Mouse (Mus musculus) myocyte (in vitro differentiated cells): Measurements from ENCODE around the gene Ttc41. TPM values are rescaled to one million over a fixed set of nuclear protein-coding genes. Genes with fewer than 3 reads are reported as not detected.
A peak's percentile ranks its signal among the peaks of the same experiment; 100 is the strongest.

Experiments used
- H3K27me3 ChIP-seq: one replicate; pipeline ENCODE4 v1.6.1; 2011; ENCODE audit not compliant: control insufficient read depth, insufficient read depth, insufficient read length
- H3K36me3 ChIP-seq: one replicate; pipeline ENCODE4 v1.6.1; 2011; ENCODE audit not compliant: control insufficient read depth, insufficient read depth
- H3K4me2 ChIP-seq: one replicate; pipeline ENCODE4 v1.6.1; 2011; ENCODE audit warnings: low read depth, control low read depth
- H3K4me3 ChIP-seq: one replicate; pipeline ENCODE4 v1.5.1; 2011; ENCODE audit warnings: mild to moderate bottlenecking, control low read depth, moderate library complexity
- H3K79me2 ChIP-seq: one replicate; pipeline ENCODE4 v1.6.1; 2011; ENCODE audit not compliant: control insufficient read depth, insufficient read depth
- H3ac ChIP-seq: one replicate; pipeline ENCODE4 v1.6.1; 2011; ENCODE audit not compliant: control insufficient read depth, insufficient read length
- CEBPB ChIP-seq: IDR thresholded peaks from 2 replicates; pipeline ENCODE4 v1.6.1; 2011; ENCODE audit warnings: mild to moderate bottlenecking, moderate library complexity; ENCODE audit not compliant: poor library complexity, insufficient read depth, severe bottlenecking
- E2F4 ChIP-seq: IDR thresholded peaks from one replicate; pipeline ENCODE4 v1.6.1; 2011; ENCODE audit warnings: mild to moderate bottlenecking, control low read depth, moderate library complexity; ENCODE audit not compliant: insufficient read depth
- MAX ChIP-seq: IDR thresholded peaks from one replicate; pipeline ENCODE4 v1.6.1; 2011; ENCODE audit warnings: low read depth, mild to moderate bottlenecking, control low read depth
- MYOD1 ChIP-seq, 3 experiments: IDR thresholded peaks; one replicate each; pipeline ENCODE4 v1.6.1; 2011; ENCODE audit warnings: control low read depth in 2 of 3, low read depth in 2 of 3, mild to moderate bottlenecking in 2 of 3, moderate library complexity in 1 of 3; ENCODE audit not compliant: insufficient read length in 2 of 3, control insufficient read depth in 1 of 3
- MYOG ChIP-seq, 3 experiments: IDR thresholded peaks; one replicate each; pipeline ENCODE4 v1.6.1; 2011; ENCODE audit warnings: control low read depth in 2 of 3, low read depth in 2 of 3, mild to moderate bottlenecking in 2 of 3; ENCODE audit not compliant: insufficient read length in 2 of 3, control insufficient read depth in 1 of 3, insufficient read depth in 1 of 3
- POLR2A ChIP-seq: IDR thresholded peaks from one replicate; pipeline ENCODE4 v1.6.1; 2011; ENCODE audit warnings: low read depth, mild to moderate bottlenecking, control low read depth, moderate library complexity; ENCODE audit not compliant: insufficient read length
- POLR2AphosphoS2 ChIP-seq: IDR thresholded peaks from one replicate; pipeline ENCODE4 v1.6.1; 2011; ENCODE audit warnings: low read depth, control low read depth; ENCODE audit not compliant: insufficient read length
- REST ChIP-seq: IDR thresholded peaks from one replicate; pipeline ENCODE4 v1.6.1; 2011; ENCODE audit warnings: mild to moderate bottlenecking, control low read depth, moderate library complexity; ENCODE audit not compliant: insufficient read depth, insufficient read length
- SRF ChIP-seq: IDR thresholded peaks from one replicate; pipeline ENCODE4 v1.6.1; 2011; ENCODE audit warnings: low read depth; ENCODE audit not compliant: control insufficient read depth, insufficient read length
- TCF12 ChIP-seq: IDR thresholded peaks from one replicate; pipeline ENCODE4 v1.6.1; 2011; ENCODE audit warnings: mild to moderate bottlenecking, control low read depth; ENCODE audit not compliant: poor library complexity, insufficient read depth, severe bottlenecking
- TCF3 ChIP-seq: IDR thresholded peaks from one replicate; pipeline ENCODE4 v1.6.1; 2011; ENCODE audit warnings: low read depth, control low read depth; ENCODE audit not compliant: insufficient read length
- USF1 ChIP-seq: IDR thresholded peaks from one replicate; pipeline ENCODE4 v1.6.1; 2011; ENCODE audit warnings: low read depth, mild to moderate bottlenecking, control low read depth, moderate library complexity
- polyA plus RNA-seq: library from polyadenylated mRNA; unstranded; fragments of >200 nt; fragmentation: generic; extraction: Trizol; gene quantifications from one replicate; pipeline ENCODE4 v1.2.1, GENCODE M21; 2012; ENCODE audit warnings: missing spikeins

Gene Ttc41
- polyA plus RNA-seq, 1 experiment: 0.40 TPM

DNA sequence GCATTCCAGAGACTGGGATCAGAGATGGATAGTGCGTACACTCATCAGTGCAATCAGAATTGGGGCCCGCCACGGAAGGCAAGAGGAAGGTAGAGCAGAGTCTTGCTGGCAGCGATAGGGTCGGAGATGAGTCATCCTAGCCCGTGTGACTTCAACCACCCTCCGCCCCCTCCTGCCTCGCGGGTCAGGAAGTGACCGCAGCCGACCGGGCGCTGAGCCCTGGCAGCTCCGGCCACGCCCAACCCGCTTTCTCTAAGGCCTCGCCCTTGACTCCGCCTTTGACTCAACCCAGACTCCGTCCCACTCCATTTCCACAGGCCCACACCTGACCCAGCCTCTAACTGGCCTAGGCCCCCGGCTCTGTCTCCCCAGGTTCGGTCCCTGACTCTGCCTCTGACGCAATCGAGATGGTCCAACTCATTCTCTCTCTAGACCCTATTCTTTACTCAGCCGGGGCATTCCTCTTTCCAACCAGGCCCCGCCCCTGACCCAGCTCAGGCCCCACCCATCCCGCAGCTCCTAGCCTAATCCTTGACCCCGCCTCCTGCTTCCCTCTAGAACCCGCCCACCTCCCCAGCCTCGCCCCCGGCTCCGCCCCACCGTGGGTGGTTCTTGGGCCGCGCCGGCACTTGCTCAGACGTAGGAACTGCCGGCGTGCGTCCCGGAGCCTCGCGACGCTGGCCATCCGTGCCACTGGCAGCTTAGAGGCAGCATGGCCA, 72.9 kb downstream of the Ttc41 start, which contains the start of gene Nt5dc3:
Gene Nt5dc3, plus strand, starts transcription at position 608 of the 719 bp plus-strand sequence.
- H3K4me3 ChIP-seq: peak within 1 kb of the TSS; percentile 77
- peaks cover 44% of the 10 kb centered on the region for H3K79me2 ChIP-seq
- TF ChIP-seq MYOG (IDR thresholded peaks at IDR 0.05; ENCODE audit: control insufficient read depth in 1 of 3, insufficient read depth in 1 of 3, insufficient read length in 2 of 3, low read depth in 2 of 3) (peak in 1 of 3 experiments; percentile 54), USF1 (no peak), SRF (peak; percentile 75), POLR2A (peak; percentile 97), MYOD1 (IDR thresholded peaks at IDR 0.05; ENCODE audit: control insufficient read depth in 1 of 3, insufficient read length in 2 of 3, low read depth in 2 of 3) (peak in 1 of 3 experiments; percentile 56), E2F4 (no peak), TCF12 (no peak), TCF3 (no peak), MAX (no peak), REST (peak; percentile 37), POLR2AphosphoS2 (peak; percentile 99), CEBPB (peak; percentile 32; the same call in 1 of the 2 replicates)
- peak within 1 kb of the TSS; percentile 90 for H3K4me2 ChIP-seq
- no peaks in the 10 kb centered on the region for H3K36me3 ChIP-seq
- no peaks in the 10 kb centered on the region for H3K27me3 ChIP-seq
- peak within 1 kb of the TSS; percentile 42 for H3ac ChIP-seq

DNA sequence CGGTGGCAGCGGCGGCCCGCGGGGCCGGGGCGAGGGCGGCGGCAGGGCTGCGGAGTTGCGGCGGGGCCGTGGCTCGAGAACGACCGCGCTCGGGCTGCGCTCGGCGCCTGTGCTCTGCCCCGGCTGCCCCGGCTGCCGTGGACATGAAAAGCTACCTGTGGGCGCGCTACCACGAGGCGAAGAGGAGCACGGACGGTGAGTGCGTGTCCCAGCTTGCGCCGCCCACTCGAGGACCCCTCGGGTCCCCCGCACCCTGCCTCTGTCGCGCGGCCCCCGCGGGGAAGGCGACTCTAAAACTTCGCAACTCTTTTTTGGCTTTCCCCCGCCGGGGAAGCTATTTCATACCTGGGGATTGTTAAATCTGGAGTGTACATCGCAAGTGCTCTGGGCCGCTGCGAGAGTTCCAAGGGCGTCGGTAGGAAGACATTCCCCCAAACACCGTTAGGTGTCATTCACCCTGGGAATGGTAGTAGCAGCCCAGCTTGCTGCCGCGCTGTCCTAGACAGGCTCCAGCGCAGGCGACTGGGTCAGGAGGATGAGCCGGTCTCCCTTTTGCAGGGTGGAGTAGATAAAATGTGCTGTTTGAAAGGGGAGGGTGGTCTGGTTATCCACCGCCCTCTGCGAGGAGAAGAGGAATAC, 73.6 kb downstream of the Ttc41 start:
- no peaks in the 10 kb centered on the region for H3K27me3 ChIP-seq
- H3K79me2 ChIP-seq: peaks cover 50% of the 10 kb centered on the region
- H3K4me3 ChIP-seq: peak overlapping the region; percentile 77
- H3K36me3 ChIP-seq: no peaks in the 10 kb centered on the region
- TF ChIP-seq TCF3 (peak; percentile 44), MYOG (IDR thresholded peaks at IDR 0.05; ENCODE audit: control insufficient read depth in 1 of 3, insufficient read depth in 1 of 3, insufficient read length in 2 of 3, low read depth in 2 of 3) (no peak)
- peak overlapping the region; percentile 42 for H3ac ChIP-seq
- peak overlapping the region; percentile 90 for H3K4me2 ChIP-seq

- peak overlapping the region; percentile 77 for H3K4me3 ChIP-seq
- TF ChIP-seq POLR2A: no peak
- TF ChIP-seq POLR2AphosphoS2: no peak
- no peak for TF ChIP-seq REST
- no peak for TF ChIP-seq MAX
- no peak for TF ChIP-seq MYOG (IDR thresholded peaks at IDR 0.05; ENCODE audit: control insufficient read depth in 1 of 3, insufficient read depth in 1 of 3, insufficient read length in 2 of 3, low read depth in 2 of 3)
- no peak for TF ChIP-seq E2F4
- no peak for TF ChIP-seq SRF
- no peak for TF ChIP-seq MYOD1 (IDR thresholded peaks at IDR 0.05; ENCODE audit: control insufficient read depth in 1 of 3, insufficient read length in 2 of 3, low read depth in 2 of 3)
- TF ChIP-seq CEBPB: no peak
- no peak for TF ChIP-seq TCF12
- peak overlapping the region; percentile 90 for H3K4me2 ChIP-seq
- H3K79me2 ChIP-seq: peaks cover 58% of the 10 kb centered on the region
- H3ac ChIP-seq: peak overlapping the region; percentile 42
- H3K36me3 ChIP-seq: no peaks in the 10 kb centered on the region
- no peaks in the 10 kb centered on the region for H3K27me3 ChIP-seq
Observed at GRCm38 (mm10) chr10:86779816-86780500, 74.3 kb downstream of the Ttc41 start.

DNA sequence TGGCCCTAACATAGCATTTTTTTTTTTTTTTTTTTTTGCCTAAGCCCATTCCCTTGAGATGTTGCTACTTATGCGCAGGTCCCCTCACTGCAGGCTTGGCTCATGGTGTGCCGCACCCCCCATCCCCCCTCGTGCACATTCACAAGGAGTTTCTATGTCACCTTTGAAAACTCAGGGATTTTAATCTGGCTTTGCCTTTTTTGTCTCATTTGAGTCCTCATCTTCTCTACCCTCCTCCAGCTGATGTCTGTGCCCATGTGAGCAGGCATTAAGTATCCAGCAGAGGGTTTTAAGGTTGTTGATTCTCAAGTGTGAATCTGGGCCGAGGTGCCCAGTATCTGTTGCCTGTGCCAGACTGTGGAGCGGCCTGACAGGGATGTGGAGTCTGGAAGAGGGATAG, 76.0 kb downstream of the Ttc41 start:
- peaks cover 74% of the 10 kb centered on the region for H3K79me2 ChIP-seq
- no peaks in the 10 kb centered on the region for H3K36me3 ChIP-seq
- H3K27me3 ChIP-seq: no peaks in the 10 kb centered on the region
- peak overlapping the region; percentile 90 for H3K4me2 ChIP-seq
- TF ChIP-seq MYOG (IDR thresholded peaks at IDR 0.05; ENCODE audit: control insufficient read depth in 1 of 3, insufficient read depth in 1 of 3, insufficient read length in 2 of 3, low read depth in 2 of 3) (no peak), TCF3 (no peak), SRF (no peak), REST (no peak), TCF12 (no peak), CEBPB (no peak)
- H3K4me3 ChIP-seq: no peak overlapping the region
- H3ac ChIP-seq: no peak overlapping the region
